Mouse (Mus musculus) spleen, adult 2 months (tissue): ENCODE data around the gene Cachd1.

ENCODE experiments used
- CTCF ChIP-seq: fragments of 200-500 bp; IDR thresholded peaks from 2 replicates; pipeline ENCODE4 v1.5.1; 2011; ENCODE audit warnings: mild to moderate bottlenecking, inconsistent platforms; ENCODE audit not compliant: insufficient read depth, insufficient read length, insufficient replicate concordance; ENCODE audit errors: extremely low read depth
- POLR2A ChIP-seq: fragments of 200-500 bp; IDR thresholded peaks from 2 replicates; pipeline ENCODE4 v1.6.1; 2011; ENCODE audit warnings: low read depth, low read length, inconsistent platforms

- TF ChIP-seq POLR2A: no peak
- no peak for TF ChIP-seq CTCF
These were observed 244.1 kb downstream of the Cachd1 start, which contains the start of gene Gm10577 for GRCm38 (mm10) chr4:101020596-101020995.
